In genomic region chr10:86387821-86388440, GRCm38 (mm10) we compare ENCODE assay signal across 10 mouse cellular contexts.
DNase-seq lines count a peak whose midpoint lies in the region; ATAC-seq and TF ChIP-seq lines count a peak whose summit lies in the region.
"Had no signal": no experiment of that assay in that cellular context is flagged by ENCODE, and none has a peak within 500 bp of the region (broad histone marks: within the 10 kb centered on the region; RNA-seq: fewer than 3 reads in every experiment).

No protein-coding gene starts in this region.

- TF ChIP-seq CTCF in intestine, postnatal 0 days (IDR thresholded peaks at IDR 0.05; ENCODE audit: low read depth) = no peak

- H3K27me3 ChIP-seq in intestine, embryonic 15.5 days (replicated peaks) = no peaks in the 10 kb centered on the region
- no peaks in the 10 kb centered on the region for H3K27me3 ChIP-seq in intestine, postnatal 0 days (replicated peaks; ENCODE audit: control insufficient read depth, insufficient read depth, low read length)
- no peaks in the 10 kb centered on the region for H3K27me3 ChIP-seq in forebrain, embryonic 16.5 days (replicated peaks; ENCODE audit: control insufficient read depth, insufficient read depth, low read length)
- H3K27me3 ChIP-seq in midbrain, embryonic 16.5 days (ENCODE audit: control insufficient read depth, insufficient read depth, low read depth, low read length) = no peaks in the 10 kb centered on the region
- H3K27me3 ChIP-seq: embryonic facial prominence, embryonic 12.5 days had no signal

- H3K9ac ChIP-seq in intestine, embryonic 15.5 days = no peak overlapping the region
- H3K9ac ChIP-seq in intestine, postnatal 0 days (ENCODE audit: low read depth, low read length) = no peak overlapping the region
- no peak overlapping the region for H3K9ac ChIP-seq in forebrain, embryonic 16.5 days (replicated peaks; ENCODE audit: low read depth, low read length)
- H3K9ac ChIP-seq in midbrain, embryonic 16.5 days (ENCODE audit: low read depth, low read length) = no peak overlapping the region
- H3K9ac ChIP-seq: embryonic facial prominence, embryonic 12.5 days; liver, embryonic 14.5 days had no signal

- no peak overlapping the region for H3K4me2 ChIP-seq in intestine, embryonic 15.5 days (replicated peaks)
- H3K4me2 ChIP-seq in intestine, postnatal 0 days (replicated peaks; ENCODE audit: low read depth) = no peak overlapping the region
- no peak overlapping the region for H3K4me2 ChIP-seq in forebrain, embryonic 16.5 days (ENCODE audit: low read length)
- H3K4me2 ChIP-seq in midbrain, embryonic 16.5 days (ENCODE audit: low read length) = no peak overlapping the region
- H3K4me2 ChIP-seq: embryonic facial prominence, embryonic 12.5 days had no signal

- no peak overlapping the region for H3K27ac ChIP-seq in intestine, embryonic 15.5 days
- no peak overlapping the region for H3K27ac ChIP-seq in intestine, postnatal 0 days (ENCODE audit: low read depth, low read length)
- H3K27ac ChIP-seq in forebrain, embryonic 16.5 days (ENCODE audit: low read length) = no peak overlapping the region
- no peak overlapping the region for H3K27ac ChIP-seq in midbrain, embryonic 16.5 days (ENCODE audit: low read length)
- H3K27ac ChIP-seq: embryonic facial prominence, embryonic 12.5 days; liver, embryonic 14.5 days had no signal

- WGBS in intestine, embryonic 15.5 days = 60% methylated on average over 5 of the region's 5 CpGs
- WGBS in intestine, postnatal 0 days = 67% methylated on average over 5 of the region's 5 CpGs
- 65% methylated on average over 5 of the region's 5 CpGs for WGBS in forebrain, embryonic 16.5 days
- WGBS in midbrain, embryonic 16.5 days = 83% methylated on average over 5 of the region's 5 CpGs

- H3K4me1 ChIP-seq in intestine, embryonic 15.5 days (replicated peaks) = peaks cover 3% of the 10 kb centered on the region; the same call in 1 of the 2 replicates
- H3K4me1 ChIP-seq in intestine, postnatal 0 days (replicated peaks; ENCODE audit: control insufficient read depth, insufficient read depth, low read length) = no peaks in the 10 kb centered on the region
- H3K4me1 ChIP-seq in forebrain, embryonic 16.5 days (replicated peaks; ENCODE audit: control insufficient read depth, insufficient read depth, low read length) = peaks cover 17% of the 10 kb centered on the region
- no peaks in the 10 kb centered on the region for H3K4me1 ChIP-seq in midbrain, embryonic 16.5 days (ENCODE audit: control insufficient read depth, insufficient read depth, low read length)

- H3K4me3 ChIP-seq in intestine, embryonic 15.5 days (replicated peaks) = no peak overlapping the region
- H3K4me3 ChIP-seq in intestine, postnatal 0 days (ENCODE audit: low read depth, low read length) = no peak overlapping the region
- H3K4me3 ChIP-seq in forebrain, embryonic 16.5 days (replicated peaks; ENCODE audit: low read length) = no peak overlapping the region
- no peak overlapping the region for H3K4me3 ChIP-seq in midbrain, embryonic 16.5 days (ENCODE audit: low read depth, low read length)
- H3K4me3 ChIP-seq: embryonic facial prominence, embryonic 12.5 days had no signal

- no peaks in the 10 kb centered on the region for H3K36me3 ChIP-seq in intestine, embryonic 15.5 days
- H3K36me3 ChIP-seq in intestine, postnatal 0 days (ENCODE audit: control insufficient read depth, insufficient read depth) = no peaks in the 10 kb centered on the region
- H3K36me3 ChIP-seq in forebrain, embryonic 16.5 days (ENCODE audit: control insufficient read depth, insufficient read depth) = no peaks in the 10 kb centered on the region
- H3K36me3 ChIP-seq in midbrain, embryonic 16.5 days (ENCODE audit: control insufficient read depth, insufficient read depth, low read length) = no peaks in the 10 kb centered on the region
- H3K36me3 ChIP-seq: embryonic facial prominence, embryonic 12.5 days had no signal

- DNase-seq in urinary bladder, postnatal 14 days (ENCODE audit: low spot score) = peak; percentile 33
- DNase-seq in urinary bladder, postnatal 4 days (ENCODE audit: low spot score in 2 of 2) = no peak
- DNase-seq in ovary, postnatal 14 days (ENCODE audit: low spot score) = no peak

- H3K9me3 ChIP-seq in intestine, embryonic 15.5 days = no peaks in the 10 kb centered on the region
- no peaks in the 10 kb centered on the region for H3K9me3 ChIP-seq in intestine, postnatal 0 days (ENCODE audit: control insufficient read depth)
- no peaks in the 10 kb centered on the region for H3K9me3 ChIP-seq in forebrain, embryonic 16.5 days (ENCODE audit: control insufficient read depth, low read length)
- H3K9me3 ChIP-seq in midbrain, embryonic 16.5 days (replicated peaks; ENCODE audit: control insufficient read depth, low read length, poor library complexity, severe bottlenecking) = no peaks in the 10 kb centered on the region
- H3K9me3 ChIP-seq: embryonic facial prominence, embryonic 12.5 days had no signal

- ATAC-seq in intestine, embryonic 15.5 days = 0 out of 2 replicates have a peak, but pooled peaks have one; percentile 43
- ATAC-seq in intestine, postnatal 0 days = no peak
- peak; percentile 45; the same call in 1 of the 2 replicates for ATAC-seq in forebrain, embryonic 16.5 days
- no peak for ATAC-seq in midbrain, embryonic 16.5 days
- ATAC-seq in inflammation-experienced regulatory T-cells, adult 6 months = no peak

Comparison
In these comparisons a context has a peak if more than half of its experiments do, and no peak if none do; other contexts are left out.
1. ATAC-seq: peak in intestine, embryonic 15.5 days (single experiment) and forebrain, embryonic 16.5 days (single experiment); none in intestine, postnatal 0 days (single experiment), midbrain, embryonic 16.5 days (single experiment) and inflammation-experienced regulatory T-cells, adult 6 months (single experiment).